Mouse (Mus musculus): ENCODE results near the gene Mrgprf. TPM values are rescaled to one million over a fixed set of nuclear protein-coding genes. Genes with fewer than 3 reads are reported as not detected.
A peak's percentile ranks its signal among the peaks of the same experiment; 100 is the strongest.

The Mrgprf gene
- polyA plus RNA-seq, 1 experiment from 2014 or later = 2.4 TPM

GRCm38 (mm10) chr7:145293859-145294258 lies 6.8 kb upstream of the Mrgprf start:
- H3K9ac ChIP-seq (ENCODE audit: low read length) = no peak overlapping the region
- ATAC-seq (ENCODE audit: low read depth) = no peak
- WGBS = 35% methylated on average over 6 of the region's 6 CpGs
- no peak overlapping the region for H3K4me2 ChIP-seq (ENCODE audit: low read depth, low read length)
- H3K27me3 ChIP-seq (ENCODE audit: control insufficient read depth, insufficient read depth, low read depth, low read length) = no peaks in the 10 kb centered on the region
- H3K4me1 ChIP-seq (replicated peaks; ENCODE audit: control insufficient read depth, insufficient read depth, low read length) = no peaks in the 10 kb centered on the region
- H3K27ac ChIP-seq (ENCODE audit: low read length) = no peak overlapping the region
- H3K9me3 ChIP-seq (ENCODE audit: control insufficient read depth, low read length) = no peaks in the 10 kb centered on the region
- H3K36me3 ChIP-seq (ENCODE audit: control insufficient read depth, insufficient read depth, low read length) = no peaks in the 10 kb centered on the region
- H3K4me3 ChIP-seq (ENCODE audit: low read length) = no peak overlapping the region

GRCm38 (mm10) chr7:145298666-145299490 lies 1.8 kb upstream of the Mrgprf start:
- WGBS = 51% methylated on average over 3 of the region's 3 CpGs
- no peak overlapping the region for H3K4me2 ChIP-seq (ENCODE audit: low read depth, low read length)
- no peaks in the 10 kb centered on the region for H3K9me3 ChIP-seq (ENCODE audit: control insufficient read depth, low read length)
- no peaks in the 10 kb centered on the region for H3K27me3 ChIP-seq (ENCODE audit: control insufficient read depth, insufficient read depth, low read depth, low read length)
- no peaks in the 10 kb centered on the region for H3K36me3 ChIP-seq (ENCODE audit: control insufficient read depth, insufficient read depth, low read length)
- H3K9ac ChIP-seq (ENCODE audit: low read length) = no peak overlapping the region
- ATAC-seq (ENCODE audit: low read depth) = no peak
- H3K4me1 ChIP-seq (replicated peaks; ENCODE audit: control insufficient read depth, insufficient read depth, low read length) = peaks cover 13% of the 10 kb centered on the region
- no peak overlapping the region for H3K27ac ChIP-seq (ENCODE audit: low read length)
- no peak overlapping the region for H3K4me3 ChIP-seq (ENCODE audit: low read length)

GRCm38 (mm10) chr7:145299562-145300320 lies 887 bp upstream of the Mrgprf start:
- Histone ChIP-seq H3K9me3 (ENCODE audit: control insufficient read depth, low read length) (no peaks in the 10 kb centered on the region), H3K27ac (ENCODE audit: low read length) (peak overlapping the region; percentile 34; the same call in 1 of the 2 replicates), H3K9ac (ENCODE audit: low read length) (no peak overlapping the region), H3K4me2 (ENCODE audit: low read depth, low read length) (no peak overlapping the region), H3K36me3 (ENCODE audit: control insufficient read depth, insufficient read depth, low read length) (no peaks in the 10 kb centered on the region), H3K27me3 (ENCODE audit: control insufficient read depth, insufficient read depth, low read depth, low read length) (no peaks in the 10 kb centered on the region), H3K4me1 (replicated peaks; ENCODE audit: control insufficient read depth, insufficient read depth, low read length) (peaks cover 13% of the 10 kb centered on the region), H3K4me3 (ENCODE audit: low read length) (no peak overlapping the region)
- WGBS = 52% methylated on average over 7 of the region's 7 CpGs
- ATAC-seq (ENCODE audit: low read depth) = no peak

DNA sequence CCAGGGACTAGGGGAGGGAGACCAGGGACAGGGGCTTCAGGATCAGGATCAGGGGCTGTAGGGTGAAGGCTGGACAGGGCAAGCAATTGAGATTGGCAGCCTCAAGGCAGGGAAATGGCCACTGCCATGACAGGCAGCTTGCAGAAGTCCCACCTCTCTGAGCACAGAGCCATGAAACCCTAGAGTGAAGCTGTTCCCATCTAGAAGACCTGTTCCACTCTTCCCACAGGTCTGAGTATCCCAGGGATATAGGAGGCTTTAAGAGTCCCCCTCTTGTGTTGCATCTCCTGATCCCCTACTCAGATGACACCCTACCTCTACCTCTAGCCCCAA lies 346 bp downstream of the Mrgprf start:
- 0 out of 2 replicates have a peak overlapping the region, but pooled peaks have one; percentile 10 for H3K9ac ChIP-seq (ENCODE audit: low read length)
- H3K27ac ChIP-seq (ENCODE audit: low read length) = no peak overlapping the region
- H3K4me3 ChIP-seq (ENCODE audit: low read length) = no peak overlapping the region
- H3K27me3 ChIP-seq (ENCODE audit: control insufficient read depth, insufficient read depth, low read depth, low read length) = no peaks in the 10 kb centered on the region
- no peaks in the 10 kb centered on the region for H3K9me3 ChIP-seq (ENCODE audit: control insufficient read depth, low read length)
- H3K36me3 ChIP-seq (ENCODE audit: control insufficient read depth, insufficient read depth, low read length) = no peaks in the 10 kb centered on the region
- H3K4me1 ChIP-seq (replicated peaks; ENCODE audit: control insufficient read depth, insufficient read depth, low read length) = peaks cover 13% of the 10 kb centered on the region
- H3K4me2 ChIP-seq (ENCODE audit: low read depth, low read length) = no peak overlapping the region
- no peak for ATAC-seq (ENCODE audit: low read depth)

DNA sequence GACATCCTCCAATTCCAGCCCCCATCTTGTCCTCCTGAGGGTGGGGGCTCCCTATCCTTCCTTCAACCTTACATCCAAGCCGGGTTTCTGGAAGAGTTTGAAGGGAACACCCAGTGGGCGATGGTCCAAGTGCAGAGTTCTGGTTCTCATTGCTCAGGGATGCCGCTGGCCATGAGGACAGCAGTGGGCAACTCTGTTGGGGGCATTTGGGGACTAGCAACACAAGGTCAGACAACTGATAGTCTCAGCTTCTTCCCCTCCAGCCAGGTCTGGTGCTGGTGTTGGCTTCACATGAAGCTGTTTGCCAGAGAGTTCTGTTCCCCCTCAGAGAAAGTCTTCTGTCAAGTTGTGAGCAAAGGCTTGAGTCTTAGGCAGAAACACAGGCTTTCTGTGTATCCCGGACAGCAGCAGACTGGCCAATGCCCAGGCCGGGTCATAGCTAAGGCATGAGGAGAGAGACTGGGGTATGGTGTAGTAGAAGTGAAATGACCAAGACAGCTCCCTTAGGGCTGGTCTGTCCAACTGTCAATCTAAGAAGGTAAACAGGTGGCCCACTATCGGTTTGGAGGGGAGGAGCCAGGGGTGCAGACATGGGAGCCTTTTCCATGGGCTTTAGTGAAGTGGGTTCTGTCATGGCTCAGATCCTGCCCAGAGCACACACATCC lies 845 bp downstream of the Mrgprf start:
- H3K4me2 ChIP-seq (ENCODE audit: low read depth, low read length) = no peak overlapping the region
- peaks cover 13% of the 10 kb centered on the region for H3K4me1 ChIP-seq (replicated peaks; ENCODE audit: control insufficient read depth, insufficient read depth, low read length)
- H3K27ac ChIP-seq (ENCODE audit: low read length) = no peak overlapping the region
- H3K4me3 ChIP-seq (ENCODE audit: low read length) = no peak overlapping the region
- no peak for ATAC-seq (ENCODE audit: low read depth)
- no peaks in the 10 kb centered on the region for H3K27me3 ChIP-seq (ENCODE audit: control insufficient read depth, insufficient read depth, low read depth, low read length)
- H3K9ac ChIP-seq (ENCODE audit: low read length) = 0 out of 2 replicates have a peak overlapping the region, but pooled peaks have one; percentile 10
- 75% methylated on average over 6 of the region's 6 CpGs for WGBS
- no peaks in the 10 kb centered on the region for H3K9me3 ChIP-seq (ENCODE audit: control insufficient read depth, low read length)
- no peaks in the 10 kb centered on the region for H3K36me3 ChIP-seq (ENCODE audit: control insufficient read depth, insufficient read depth, low read length)

- Histone ChIP-seq H3K9ac (ENCODE audit: low read length) (peak overlapping the region; percentile 56), H3K9me3 (ENCODE audit: control insufficient read depth, low read length) (no peaks in the 10 kb centered on the region), H3K4me1 (replicated peaks; ENCODE audit: control insufficient read depth, insufficient read depth, low read length) (peaks cover 13% of the 10 kb centered on the region), H3K36me3 (ENCODE audit: control insufficient read depth, insufficient read depth, low read length) (no peaks in the 10 kb centered on the region), H3K27ac (ENCODE audit: low read length) (peak overlapping the region; percentile 86), H3K27me3 (ENCODE audit: control insufficient read depth, insufficient read depth, low read depth, low read length) (no peaks in the 10 kb centered on the region), H3K4me2 (ENCODE audit: low read depth, low read length) (peak overlapping the region; percentile 51), H3K4me3 (ENCODE audit: low read length) (peak overlapping the region; percentile 25; the same call in 1 of the 2 replicates)
- WGBS = 4% methylated on average over 20 of the region's 20 CpGs
- ATAC-seq (ENCODE audit: low read depth) = peak; percentile 96
Observed at GRCm38 (mm10) chr7:145302488-145303285, 2.1 kb downstream of the Mrgprf start.

GRCm38 (mm10) chr7:145304153-145304552 lies 3.5 kb downstream of the Mrgprf start:
- Histone ChIP-seq H3K36me3 (ENCODE audit: control insufficient read depth, insufficient read depth, low read length) (no peaks in the 10 kb centered on the region), H3K4me3 (ENCODE audit: low read length) (no peak overlapping the region), H3K4me1 (replicated peaks; ENCODE audit: control insufficient read depth, insufficient read depth, low read length) (peaks cover 13% of the 10 kb centered on the region), H3K27me3 (ENCODE audit: control insufficient read depth, insufficient read depth, low read depth, low read length) (no peaks in the 10 kb centered on the region), H3K4me2 (ENCODE audit: low read depth, low read length) (no peak overlapping the region), H3K9me3 (ENCODE audit: control insufficient read depth, low read length) (no peaks in the 10 kb centered on the region), H3K27ac (ENCODE audit: low read length) (no peak overlapping the region), H3K9ac (ENCODE audit: low read length) (no peak overlapping the region)
- no peak for ATAC-seq (ENCODE audit: low read depth)
- 78% methylated on average over 2 of the region's 2 CpGs for WGBS

DNA sequence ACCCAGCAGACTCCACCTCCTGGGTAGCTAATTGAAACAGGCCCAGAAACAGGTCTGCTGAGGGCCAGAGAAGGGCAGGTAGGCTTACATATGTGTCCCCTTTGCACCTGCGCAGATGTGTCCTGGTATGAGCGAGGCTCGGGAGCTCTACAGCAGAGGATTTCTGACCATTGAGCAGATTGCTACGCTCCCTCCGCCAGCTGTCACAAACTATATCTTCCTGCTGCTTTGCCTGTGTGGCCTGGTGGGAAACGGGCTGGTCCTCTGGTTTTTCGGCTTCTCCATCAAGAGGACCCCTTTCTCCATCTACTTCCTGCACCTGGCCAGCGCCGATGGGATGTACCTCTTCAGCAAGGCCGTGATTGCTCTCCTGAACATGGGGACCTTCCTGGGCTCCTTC lies 7.0 kb downstream of the Mrgprf start:
- no peaks in the 10 kb centered on the region for H3K36me3 ChIP-seq (ENCODE audit: control insufficient read depth, insufficient read depth, low read length)
- H3K4me2 ChIP-seq (ENCODE audit: low read depth, low read length) = no peak overlapping the region
- H3K27me3 ChIP-seq (ENCODE audit: control insufficient read depth, insufficient read depth, low read depth, low read length) = no peaks in the 10 kb centered on the region
- H3K9me3 ChIP-seq (ENCODE audit: control insufficient read depth, low read length) = no peaks in the 10 kb centered on the region
- WGBS = 83% methylated on average over 10 of the region's 10 CpGs
- no peak overlapping the region for H3K9ac ChIP-seq (ENCODE audit: low read length)
- H3K27ac ChIP-seq (ENCODE audit: low read length) = no peak overlapping the region
- no peak overlapping the region for H3K4me3 ChIP-seq (ENCODE audit: low read length)
- H3K4me1 ChIP-seq (replicated peaks; ENCODE audit: control insufficient read depth, insufficient read depth, low read length) = peaks cover 11% of the 10 kb centered on the region
- no peak for ATAC-seq (ENCODE audit: low read depth)

All from lung, embryonic 16.5 days (tissue).